Mouse (Mus musculus): ENCODE measurements around the gene Zfp628.
A peak's percentile ranks its signal among the peaks of the same experiment; 100 is the strongest.

DNA sequence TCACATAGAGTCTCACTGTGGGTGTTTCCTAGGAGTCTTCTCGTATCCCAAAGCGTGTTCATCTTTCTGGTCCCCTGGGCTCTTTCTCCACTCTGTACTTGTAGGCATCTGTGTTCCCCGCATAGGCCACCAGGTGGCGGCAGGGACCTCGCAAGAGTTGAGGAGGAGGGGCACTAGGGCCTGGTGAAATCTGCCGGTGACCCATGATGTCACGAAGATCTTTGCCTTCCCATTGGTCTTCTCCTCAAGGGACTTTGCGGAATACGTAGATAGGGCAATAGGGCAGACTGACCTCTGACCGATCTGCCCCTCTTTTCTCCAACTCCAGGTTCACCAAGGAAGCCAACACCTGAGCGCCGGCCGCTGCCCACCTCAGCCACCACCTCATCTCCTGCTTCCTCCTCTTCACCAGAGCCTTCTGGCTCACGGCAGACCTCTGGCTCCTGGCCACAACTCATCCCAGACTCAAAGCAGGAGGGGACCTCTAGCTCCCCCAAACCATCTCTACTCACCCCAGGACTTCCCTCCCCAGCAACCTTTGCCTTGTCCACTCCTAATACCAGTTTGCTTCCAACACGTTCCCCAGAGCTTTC lies 28.3 kb downstream of the Zfp628 start:
- TF ChIP-seq CTCF (conservative IDR thresholded peaks at IDR 0.05; ENCODE audit: low read length) (peak; percentile 92), POU5F1 (IDR thresholded peaks at IDR 0.05; ENCODE audit: borderline replicate concordance, low read length) (no peak)
